Mouse (Mus musculus) megakaryocyte progenitor cell, adult 5-6 weeks (primary cell): ENCODE results near the gene Lgals2. TPM values are rescaled to one million over a fixed set of nuclear protein-coding genes. Genes with fewer than 3 reads are reported as not detected.

Experiments
- ATAC-seq: replicated peaks from 2 replicates; pipeline ENCODE4 v1.8.0; 2016; ENCODE audit warnings: mild to moderate bottlenecking, moderate TSS enrichment, inconsistent platforms; ENCODE audit not compliant: poor library complexity
- total RNA-seq, 2 experiments: library from RNA; stranded (forward) in 1 of 2; stranded (reverse) in 1 of 2; fragments of 157-497, 149-512 nt in 1 of 2; fragments of 200-1000 nt in 1 of 2; gene quantifications; 2 replicates each; pipeline versions ENCODE4 v1.2.3 to v1.2.4; 2015 to 2017

Lgals2 gene
- total RNA-seq, 2 experiments from 2014 or later: not detected

GRCm38 (mm10) chr15:78826213-78827204 lies 28.8 kb downstream of the Lgals2 start:
- ATAC-seq: peak; percentile 94

DNA sequence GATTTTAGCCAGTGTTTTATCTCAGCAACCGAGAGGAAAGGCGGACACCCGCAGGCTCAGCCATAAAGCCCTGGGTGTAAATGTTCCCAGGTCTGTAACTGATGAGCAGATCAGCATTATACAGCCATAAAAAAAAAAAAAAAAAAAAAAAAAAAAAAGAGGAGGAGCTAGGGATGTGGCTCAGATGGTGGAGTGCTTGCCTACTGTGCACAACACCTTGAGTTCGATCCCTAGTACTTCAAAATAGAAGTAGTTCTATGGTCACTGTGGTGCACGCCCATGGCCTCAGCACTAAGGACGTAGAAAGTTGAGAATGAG lies 39.3 kb downstream of the Lgals2 start:
- peak; percentile 4; the same call in 1 of the 2 replicates for ATAC-seq

GRCm38 (mm10) chr15:78815314-78816073 lies 39.8 kb downstream of the Lgals2 start:
- peak; percentile 76 for ATAC-seq

- no peak for ATAC-seq
These were observed 41.7 kb downstream of the Lgals2 start for GRCm38 (mm10) chr15:78813603-78814002.

DNA sequence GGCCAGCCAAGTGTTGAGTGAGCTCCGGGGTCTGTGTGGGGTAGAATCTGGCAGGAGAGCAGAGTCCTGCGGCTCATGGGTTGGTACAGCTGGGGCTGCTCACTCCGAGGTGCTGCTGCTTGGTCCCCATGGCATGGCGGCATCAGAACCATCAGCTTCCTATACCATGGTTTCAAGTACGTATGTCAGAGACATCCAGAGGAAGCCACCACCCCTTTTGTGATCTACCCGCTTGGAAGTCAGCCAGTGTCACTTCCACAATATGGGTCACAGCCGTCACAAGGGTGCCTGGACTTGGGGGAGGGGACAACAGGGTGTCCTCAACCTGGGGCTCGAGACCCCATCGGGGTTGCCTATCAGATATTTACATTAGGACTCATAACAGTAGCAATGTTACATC lies 45.2 kb downstream of the Lgals2 start:
- ATAC-seq: peak; percentile 68

DNA sequence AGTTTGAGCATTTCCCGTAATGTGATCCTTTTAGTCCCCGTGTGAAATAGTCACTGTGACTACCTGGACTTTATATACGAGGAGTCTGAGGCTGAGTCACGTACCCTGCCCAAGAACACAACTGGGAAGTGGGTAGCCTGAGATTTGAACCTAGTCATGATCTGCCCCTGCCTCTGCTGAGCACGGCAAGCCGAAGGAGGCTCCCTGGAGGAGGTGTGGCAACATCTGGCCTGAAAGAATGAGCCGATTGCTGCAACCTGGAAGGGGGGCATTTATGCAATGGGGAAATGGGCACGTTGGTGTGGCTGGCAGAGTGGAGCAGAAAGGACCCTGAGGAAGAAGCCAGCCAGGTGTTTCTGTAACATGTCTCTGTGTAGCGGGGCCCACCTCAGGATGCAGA lies 45.6 kb downstream of the Lgals2 start:
- peak; percentile 79 for ATAC-seq

DNA sequence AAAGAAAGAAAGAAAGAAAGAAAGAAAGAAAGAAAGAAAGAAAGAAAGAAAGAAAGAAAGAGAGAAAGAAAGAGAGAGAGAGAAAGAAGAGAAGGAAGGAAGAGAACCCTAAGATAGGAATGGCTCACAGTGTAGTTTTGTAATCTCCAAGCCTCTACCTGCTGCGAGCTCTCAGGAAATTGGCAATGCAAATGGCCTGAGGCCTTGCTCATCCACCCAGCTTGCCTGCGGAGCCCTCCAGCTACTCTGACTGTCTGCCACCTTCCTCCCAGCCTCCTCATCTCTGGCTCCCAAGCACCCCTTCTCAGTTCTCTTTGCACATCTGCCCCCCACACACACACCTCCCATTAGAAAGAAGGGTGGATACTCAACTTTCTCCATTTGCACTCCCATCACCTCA lies 46.3 kb downstream of the Lgals2 start:
- no peak for ATAC-seq

DNA sequence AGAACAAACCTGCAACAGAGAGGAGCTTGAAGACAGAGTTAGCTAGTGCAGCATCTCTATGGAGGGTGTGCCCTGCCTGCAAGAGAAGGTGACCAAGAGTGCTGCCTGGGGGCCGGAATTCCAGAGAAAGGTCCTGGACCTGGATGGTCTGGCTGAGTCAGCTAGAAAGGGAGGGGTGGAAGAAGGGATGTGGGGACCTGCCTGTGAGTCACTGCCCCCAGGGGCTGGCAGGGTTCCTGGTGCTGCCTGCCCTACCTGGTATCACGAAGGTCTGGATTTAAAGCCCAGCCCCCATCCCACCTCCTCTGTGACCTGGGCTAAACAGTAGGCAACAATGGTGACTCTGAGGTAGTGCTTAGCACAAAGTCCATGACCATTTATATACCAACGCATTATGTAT lies 48.2 kb downstream of the Lgals2 start:
- ATAC-seq: no peak

- ATAC-seq: no peak
These were observed 48.7 kb downstream of the Lgals2 start for GRCm38 (mm10) chr15:78806614-78807013.

DNA sequence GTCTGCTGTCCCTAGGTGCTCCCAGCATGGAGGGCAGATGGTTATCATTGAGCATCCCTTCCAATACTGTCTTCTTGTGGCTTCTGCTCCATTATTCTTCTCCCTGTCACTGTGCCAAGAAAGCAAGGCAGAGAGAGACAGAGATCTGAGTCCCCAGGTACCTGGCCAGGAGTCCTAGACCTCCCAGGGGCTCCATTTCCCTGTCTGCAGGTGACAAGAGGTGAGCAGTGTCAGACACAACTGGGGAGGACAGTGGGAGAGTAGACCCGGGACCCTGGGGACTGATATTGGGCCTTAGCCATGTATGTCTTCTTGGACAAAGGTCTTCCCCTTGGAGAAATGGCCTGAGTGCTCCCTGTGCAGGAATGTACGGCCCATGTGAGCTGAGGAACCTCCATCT lies 50.0 kb downstream of the Lgals2 start:
- no peak for ATAC-seq

- peak; percentile 48; the same call in 1 of the 2 replicates for ATAC-seq
These were observed 51.0 kb downstream of the Lgals2 start for GRCm38 (mm10) chr15:78804326-78804725.

GRCm38 (mm10) chr15:78803499-78803900 lies 51.8 kb downstream of the Lgals2 start:
- no peak for ATAC-seq

GRCm38 (mm10) chr15:78802776-78803391 lies 52.4 kb downstream of the Lgals2 start, which contains the start of gene Card10:
TSS of gene Card10 (minus strand) at chr15:78803042.
- ATAC-seq: peak; percentile 59

DNA sequence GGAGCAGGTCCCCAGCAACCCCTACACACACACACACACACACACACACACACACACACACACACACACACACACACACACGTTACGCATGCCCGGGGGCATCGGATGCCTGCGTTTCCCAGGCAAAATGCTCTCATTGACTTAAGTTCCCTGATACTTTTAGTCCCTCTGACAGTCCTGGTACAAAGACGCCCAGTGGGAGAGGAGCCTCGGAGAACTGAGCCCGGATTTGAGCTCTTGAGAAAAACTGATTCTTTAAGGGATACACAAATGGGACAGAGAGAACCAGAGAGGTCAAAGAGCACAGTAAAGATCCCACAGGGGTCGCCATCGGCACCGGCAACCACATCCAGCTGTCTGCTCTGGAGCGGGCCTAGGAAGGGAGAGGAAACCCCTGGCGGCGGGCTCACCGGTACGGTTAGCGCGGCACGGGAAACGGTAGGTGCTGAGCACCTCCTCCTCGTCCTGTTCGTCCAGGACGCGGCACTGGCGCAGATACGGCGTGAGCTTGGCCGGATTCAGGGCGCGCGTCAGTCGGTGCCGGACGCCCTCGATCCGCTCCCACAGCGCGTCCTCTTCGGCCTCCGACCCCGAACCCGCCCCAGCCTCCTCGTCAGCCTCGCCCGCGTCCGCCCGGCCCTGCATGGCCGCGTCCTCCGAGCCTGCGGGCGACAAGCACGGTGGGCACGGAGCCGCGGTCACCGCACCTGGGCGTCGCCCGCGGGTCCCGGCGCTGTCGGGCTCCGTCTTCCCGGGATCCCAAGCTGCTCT lies 53.2 kb downstream of the Lgals2 start:
- 0 out of 2 replicates have a peak, but pooled peaks have one; percentile 16 for ATAC-seq

DNA sequence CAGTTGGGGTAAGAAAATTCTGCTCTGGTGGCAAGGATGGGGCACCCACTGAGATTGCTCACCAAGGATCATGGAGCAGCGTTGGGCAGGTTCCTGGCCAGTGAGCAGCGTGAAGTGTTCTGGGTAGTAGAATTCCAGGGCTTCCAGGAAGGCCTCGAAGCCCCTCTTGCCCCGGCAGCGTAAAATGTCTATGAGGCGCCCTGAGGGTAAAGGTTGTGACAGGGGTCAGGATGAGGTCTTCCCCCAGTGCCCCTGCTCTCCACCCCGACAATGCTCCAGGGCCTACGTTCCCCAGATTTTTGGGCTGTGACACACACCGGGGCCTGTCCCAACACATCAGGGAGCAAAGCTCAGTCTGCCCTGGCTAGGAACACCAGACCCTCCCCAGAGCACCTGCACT lies 53.8 kb downstream of the Lgals2 start:
- no peak for ATAC-seq

Other genes with a start within 250 kb of the Lgals2 start
- gene Elfn2, start 136.8 kb downstream of the Lgals2 start, total RNA-seq (2015): not detected in 2 replicates
- 0.04 TPM in 1 of 2 replicates, not detected in the other for gene Elfn2, start 136.8 kb downstream of the Lgals2 start, total RNA-seq (2017)
- gene Mfng, start 82.1 kb downstream of the Lgals2 start, total RNA-seq (2015): 13.3 and 13.6 TPM in 2 replicates
- gene Mfng, start 82.1 kb downstream of the Lgals2 start, total RNA-seq (2017): 10.0 and 10.5 TPM in 2 replicates
- 0.20 and 0.78 TPM in 2 replicates for gene Card10, start 52.5 kb downstream of the Lgals2 start, total RNA-seq (2015)
- gene Card10, start 52.5 kb downstream of the Lgals2 start, total RNA-seq (2017): 0.12 and 0.14 TPM in 2 replicates
- not detected in 2 replicates for gene Cdc42ep1, start 12.9 kb downstream of the Lgals2 start, total RNA-seq (2015)
- not detected in 2 replicates for gene Cdc42ep1, start 12.9 kb downstream of the Lgals2 start, total RNA-seq (2017)
- gene Gga1, start 21.7 kb upstream of the Lgals2 start, total RNA-seq (2015): 27.8 and 28.9 TPM in 2 replicates
- 15.4 and 20.1 TPM in 2 replicates for gene Gga1, start 21.7 kb upstream of the Lgals2 start, total RNA-seq (2017)
- gene Gm49510, start 44.1 kb upstream of the Lgals2 start, total RNA-seq (2015): not detected in 2 replicates
- gene Gm49510, start 44.1 kb upstream of the Lgals2 start, total RNA-seq (2017): 1.2 and 2.6 TPM in 2 replicates
- gene Sh3bp1, start 44.2 kb upstream of the Lgals2 start, total RNA-seq (2015): 42.5 and 55.8 TPM in 2 replicates
- 18.9 and 22.9 TPM in 2 replicates for gene Sh3bp1, start 44.2 kb upstream of the Lgals2 start, total RNA-seq (2017)
- gene Pdxp, start 58.4 kb upstream of the Lgals2 start, total RNA-seq (2015): 9.5 and 12.8 TPM in 2 replicates
- gene Pdxp, start 58.4 kb upstream of the Lgals2 start, total RNA-seq (2017): 5.0 and 8.8 TPM in 2 replicates
- gene Lgals1, start 71.2 kb upstream of the Lgals2 start, total RNA-seq (2015): 480 and 550 TPM in 2 replicates
- 648 and 851 TPM in 2 replicates for gene Lgals1, start 71.2 kb upstream of the Lgals2 start, total RNA-seq (2017)
- 38.7 and 47.6 TPM in 2 replicates for gene Nol12, start 79.4 kb upstream of the Lgals2 start, total RNA-seq (2015)
- 19.9 and 25.2 TPM in 2 replicates for gene Nol12, start 79.4 kb upstream of the Lgals2 start, total RNA-seq (2017)
- gene Triobp, start 92.2 kb upstream of the Lgals2 start, total RNA-seq (2015): 66.0 and 71.4 TPM in 2 replicates
- 20.7 and 26.0 TPM in 2 replicates for gene Triobp, start 92.2 kb upstream of the Lgals2 start, total RNA-seq (2017)
- 11.1 and 14.5 TPM in 2 replicates for gene H1f0, start 172.9 kb upstream of the Lgals2 start, total RNA-seq (2015)
- gene H1f0, start 172.9 kb upstream of the Lgals2 start, total RNA-seq (2017): 24.3 and 29.0 TPM in 2 replicates
- 0.15 and 0.69 TPM in 2 replicates for gene Galr3, start 186.4 kb upstream of the Lgals2 start, total RNA-seq (2015)
- 0.29 and 0.91 TPM in 2 replicates for gene Galr3, start 186.4 kb upstream of the Lgals2 start, total RNA-seq (2017)
- gene Ankrd54, start 207.4 kb upstream of the Lgals2 start, total RNA-seq (2015): 16.0 and 17.3 TPM in 2 replicates
- 11.2 and 18.8 TPM in 2 replicates for gene Ankrd54, start 207.4 kb upstream of the Lgals2 start, total RNA-seq (2017)
- 192 and 203 TPM in 2 replicates for gene Eif3l, start 219.7 kb upstream of the Lgals2 start, total RNA-seq (2015)
- gene Eif3l, start 219.7 kb upstream of the Lgals2 start, total RNA-seq (2017): 259 and 271 TPM in 2 replicates